Mouse (Mus musculus): Measurements from ENCODE around the gene Ranbp2.
"Not testable (repeated sequence)": the region's sequence is repeated elsewhere in the genome, so short reads cannot be mapped to it uniquely, and the experiment has no call there.

- not testable (repeated sequence) for TF ChIP-seq POLR2A (IDR thresholded peaks at IDR 0.05; ENCODE audit: borderline replicate concordance, low read depth, low read length); CTCF (IDR thresholded peaks at IDR 0.05; ENCODE audit: low read depth, low read length)
Measured at GRCm38 (mm10) chr10:58536276-58536675, 89.6 kb downstream of the Ranbp2 start.

Measured in bone marrow macrophage, adult 2 months (primary cell).